Comparison of ENCODE assay signal across 31 mouse cellular contexts in the genomic region with DNA sequence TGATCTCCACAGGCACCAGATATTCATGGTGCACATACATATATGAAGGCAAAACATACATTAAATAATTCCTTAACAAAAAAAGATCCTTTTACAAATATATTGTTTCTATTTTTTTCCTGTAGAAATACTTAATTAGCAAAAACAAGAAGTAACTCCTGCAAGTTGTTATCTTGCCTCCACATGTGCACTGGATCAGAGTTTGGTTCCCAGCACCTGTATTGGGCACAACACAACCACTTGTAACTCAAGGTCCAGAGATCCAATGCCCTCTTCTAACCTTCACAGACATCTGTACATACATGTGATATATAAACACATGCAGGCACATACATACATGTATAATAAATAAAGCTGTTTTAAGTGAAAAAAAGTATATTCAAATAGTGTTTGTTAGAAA.
"Had no signal": no experiment of that assay in that cellular context is flagged by ENCODE, and none has a peak within 500 bp of the region (broad histone marks: within the 10 kb centered on the region; RNA-seq: fewer than 3 reads in every experiment).

No protein-coding gene starts in this region.

- H3K9ac ChIP-seq: limb, embryonic 12.5 days; limb, embryonic 13.5 days; limb, embryonic 15.5 days; liver, embryonic 12.5 days; liver, embryonic 13.5 days; liver, embryonic 14.5 days; liver, embryonic 15.5 days; liver, postnatal 0 days; lung, embryonic 14.5 days; lung, embryonic 15.5 days; midbrain, embryonic 12.5 days; midbrain, embryonic 13.5 days; neural tube, embryonic 12.5 days had no signal

- H3K4me1 ChIP-seq: limb, embryonic 12.5 days; limb, embryonic 13.5 days; limb, embryonic 15.5 days; liver, embryonic 12.5 days; liver, embryonic 13.5 days; liver, embryonic 15.5 days; lung, embryonic 15.5 days; megakaryocyte, embryonic 14.5 days; midbrain, embryonic 12.5 days; midbrain, embryonic 13.5 days; neural tube, embryonic 12.5 days had no signal

- ATAC-seq: liver, embryonic 12.5 days; liver, postnatal 0 days; lung, postnatal 0 days; midbrain, embryonic 13.5 days; midbrain, embryonic 16.5 days had no signal

- DNase-seq: left cerebral cortex, postnatal 4 days; liver; liver, embryonic 13.5 days; liver, postnatal 0 days; lung, adult 18-20 months; lung, adult 2 months; lung, embryonic 14.5 days; lung, postnatal 10 days; lung, postnatal 14 days; lung, postnatal 36 days; lung, postnatal 4 days; midbrain, embryonic 14.5 days had no signal

- H3K27me3 ChIP-seq: limb, embryonic 12.5 days; limb, embryonic 13.5 days; limb, embryonic 15.5 days; liver, embryonic 12.5 days; liver, embryonic 13.5 days; liver, embryonic 15.5 days; lung, embryonic 15.5 days; megakaryocyte, embryonic 14.5 days; midbrain, embryonic 12.5 days; midbrain, embryonic 13.5 days; neural tube, embryonic 12.5 days had no signal

- H3K4me2 ChIP-seq: limb, embryonic 12.5 days; limb, embryonic 13.5 days; limb, embryonic 15.5 days; liver, embryonic 11.5 days; liver, embryonic 12.5 days; liver, embryonic 13.5 days; liver, embryonic 15.5 days; lung, embryonic 14.5 days; lung, embryonic 15.5 days; midbrain, embryonic 12.5 days; midbrain, embryonic 13.5 days; neural tube, embryonic 12.5 days had no signal

- H3K9me3 ChIP-seq: limb, embryonic 10.5 days; limb, embryonic 13.5 days; limb, embryonic 15.5 days; liver, embryonic 12.5 days; liver, embryonic 13.5 days; liver, embryonic 15.5 days; lung, embryonic 15.5 days; midbrain, embryonic 10.5 days; midbrain, embryonic 12.5 days; midbrain, embryonic 13.5 days; neural tube, embryonic 12.5 days had no signal

- H3K4me3 ChIP-seq: left cerebral cortex, adult 2 months; limb, embryonic 10.5 days; limb, embryonic 12.5 days; limb, embryonic 13.5 days; limb, embryonic 15.5 days; liver, embryonic 12.5 days; liver, embryonic 13.5 days; liver, embryonic 15.5 days; lung, embryonic 15.5 days; megakaryocyte, embryonic 14.5 days; midbrain, embryonic 10.5 days; midbrain, embryonic 12.5 days; midbrain, embryonic 13.5 days; myocyte; neural tube, embryonic 12.5 days had no signal

- H3K27ac ChIP-seq: left cerebral cortex, adult 2 months; limb, embryonic 10.5 days; limb, embryonic 12.5 days; limb, embryonic 13.5 days; limb, embryonic 15.5 days; liver, embryonic 12.5 days; liver, embryonic 13.5 days; liver, embryonic 14.5 days; liver, embryonic 15.5 days; lung, embryonic 15.5 days; macrophage; midbrain, embryonic 10.5 days; midbrain, embryonic 12.5 days; midbrain, embryonic 13.5 days; neural tube, embryonic 12.5 days had no signal
